Mouse (Mus musculus) forebrain, embryonic 16.5 days (tissue): ENCODE results near the gene Aim2. TPM values are rescaled to one million over a fixed set of nuclear protein-coding genes. Genes with fewer than 3 reads are reported as not detected.
"Not testable (repeated sequence)": the region's sequence is repeated elsewhere in the genome, so short reads cannot be mapped to it uniquely, and the experiment has no call there.

ENCODE experiments used
- ATAC-seq: fragments of 200-750 bp; cut with Nextera tagmentation; 2 replicates; pipeline ENCODE4 v1.8.0; 2017; ENCODE audit warnings: mild to moderate bottlenecking, moderate library complexity
- H3K27ac ChIP-seq: fragments of 300-500 bp; sonication (generic); 2 replicates; pipeline ENCODE4 v1.5.1; 2014; ENCODE audit warnings: low read length, control low read depth
- H3K27me3 ChIP-seq: fragments of 300-500 bp; sonication (generic); replicated peaks from 2 replicates; pipeline ENCODE4 v1.6.1; 2014; ENCODE audit warnings: low read length; ENCODE audit not compliant: control insufficient read depth, insufficient read depth
- H3K36me3 ChIP-seq: fragments of 300-500 bp; sonication (generic); 2 replicates; pipeline ENCODE4 v1.6.1; 2014; ENCODE audit not compliant: control insufficient read depth, insufficient read depth
- H3K4me1 ChIP-seq: fragments of 300-500 bp; sonication (generic); replicated peaks from 2 replicates; pipeline ENCODE4 v1.6.1; 2014; ENCODE audit warnings: low read length; ENCODE audit not compliant: control insufficient read depth, insufficient read depth
- H3K4me2 ChIP-seq: fragments of 300-500 bp; sonication (generic); 2 replicates; pipeline ENCODE4 v1.6.1; 2014; ENCODE audit warnings: mild to moderate bottlenecking, low read length, control low read depth
- H3K4me3 ChIP-seq: fragments of 300-500 bp; sonication (generic); replicated peaks from 2 replicates; pipeline ENCODE4 v1.5.1; 2014; ENCODE audit warnings: mild to moderate bottlenecking, low read length, control low read depth
- H3K9ac ChIP-seq: fragments of 300-500 bp; sonication (generic); replicated peaks from 2 replicates; pipeline ENCODE4 v1.6.1; 2014; ENCODE audit warnings: low read depth, low read length, control low read depth
- H3K9me3 ChIP-seq: fragments of 300-500 bp; sonication (generic); 2 replicates; pipeline ENCODE4 v1.6.1; 2016; ENCODE audit warnings: low read length; ENCODE audit not compliant: control insufficient read depth
- WGBS: fragments of 180-500 bp; shearing (Covaris S2); extraction: QIAGEN DNeasy Blood & Tissue Kit; methylation state at CpG from one replicate; pipeline ENCODE4 v1.1.7; 2014; 5-methylcytosine and 5-hydroxymethylcytosine counted together
- polyA plus RNA-seq: library from polyadenylated mRNA; unstranded; fragments of >200 nt; fragmentation: Nextera tagmentation; extraction: Ambion mirVana; gene quantifications from 2 replicates; pipeline ENCODE4 v1.2.1, GENCODE M21; 2015

Gene Aim2
- polyA plus RNA-seq, 1 experiment from 2014 or later = 4.0 TPM

- Histone ChIP-seq H3K4me2 (no peak overlapping the region), H3K27me3 (no peaks in the 10 kb centered on the region), H3K4me3 (no peak overlapping the region), H3K27ac (no peak overlapping the region), H3K36me3 (no peaks in the 10 kb centered on the region), H3K4me1 (no peaks in the 10 kb centered on the region), H3K9me3 (no peaks in the 10 kb centered on the region), H3K9ac (no peak overlapping the region)
- WGBS = 95% methylated on average over 5 of the region's 5 CpGs
- ATAC-seq = no peak
These were observed 101.0 kb downstream of the Aim2 start for GRCm38 (mm10) chr1:173451665-173452064.

- Histone ChIP-seq H3K27ac (no peak overlapping the region), H3K9ac (no peak overlapping the region), H3K4me1 (no peaks in the 10 kb centered on the region), H3K4me3 (no peak overlapping the region), H3K4me2 (no peak overlapping the region), H3K27me3 (no peaks in the 10 kb centered on the region), H3K36me3 (no peaks in the 10 kb centered on the region), H3K9me3 (no peaks in the 10 kb centered on the region)
- peak; percentile 91 for ATAC-seq
- 45% methylated on average over 7 of the region's 7 CpGs for WGBS
These were observed 105.6 kb downstream of the Aim2 start for GRCm38 (mm10) chr1:173456139-173456754.

GRCm38 (mm10) chr1:173456761-173457160, 106.1 kb downstream of the Aim2 start:
- ATAC-seq = no peak; the same call in 1 of the 2 replicates
- H3K4me3 ChIP-seq = no peak overlapping the region
- 92% methylated on average over 5 of the region's 5 CpGs for whole genome bisulfite sequencing
- H3K4me1 ChIP-seq = no peaks in the 10 kb centered on the region
- no peaks in the 10 kb centered on the region for H3K27me3 ChIP-seq
- H3K9me3 ChIP-seq = no peaks in the 10 kb centered on the region
- H3K36me3 ChIP-seq = no peaks in the 10 kb centered on the region
- H3K4me2 ChIP-seq = no peak overlapping the region
- H3K27ac ChIP-seq = no peak overlapping the region
- no peak overlapping the region for H3K9ac ChIP-seq

- not testable (repeated sequence) for H3K4me3 ChIP-seq, H3K4me2 ChIP-seq, H3K9me3 ChIP-seq, H3K27ac ChIP-seq, H3K36me3 ChIP-seq, H3K4me1 ChIP-seq, H3K9ac ChIP-seq, ATAC-seq, H3K27me3 ChIP-seq
- WGBS = 95% methylated on average over 5 of the region's 5 CpGs
These were observed 129.9 kb downstream of the Aim2 start for GRCm38 (mm10) chr1:173480399-173481181.

- H3K27me3 ChIP-seq, H3K36me3 ChIP-seq, ATAC-seq, H3K4me1 ChIP-seq, H3K9me3 ChIP-seq, H3K4me2 ChIP-seq, H3K9ac ChIP-seq, H3K4me3 ChIP-seq, H3K27ac ChIP-seq: not testable (repeated sequence)
- WGBS = 90% methylated on average over 3 of the region's 3 CpGs
These were observed 130.5 kb downstream of the Aim2 start for GRCm38 (mm10) chr1:173481182-173481574.

GRCm38 (mm10) chr1:173490812-173491480, 140.3 kb downstream of the Aim2 start, which contains the start of gene Ifi206:
Gene Ifi206 (minus strand): TSS chr1:173491041.
- H3K9ac ChIP-seq, H3K27ac ChIP-seq, H3K9me3 ChIP-seq, H3K36me3 ChIP-seq, H3K4me3 ChIP-seq, H3K27me3 ChIP-seq, H3K4me1 ChIP-seq, H3K4me2 ChIP-seq, ATAC-seq: not testable (repeated sequence)
- 89% methylated on average over 3 of the region's 3 CpGs for WGBS

- not testable (repeated sequence) for H3K9ac ChIP-seq, H3K4me1 ChIP-seq, H3K27ac ChIP-seq, H3K36me3 ChIP-seq, H3K4me3 ChIP-seq, H3K4me2 ChIP-seq, H3K27me3 ChIP-seq, H3K9me3 ChIP-seq, ATAC-seq
These were observed 140.8 kb downstream of the Aim2 start for GRCm38 (mm10) chr1:173491483-173491882.

- not testable (repeated sequence) for ATAC-seq, H3K4me2 ChIP-seq, H3K36me3 ChIP-seq, H3K27ac ChIP-seq, H3K9me3 ChIP-seq, H3K27me3 ChIP-seq, H3K4me3 ChIP-seq, H3K4me1 ChIP-seq, H3K9ac ChIP-seq
- 99% methylated on average over 2 of the region's 2 CpGs for WGBS
These were observed 159.9 kb downstream of the Aim2 start for GRCm38 (mm10) chr1:173510595-173510994.
